Mouse (Mus musculus) C2C12 (cell line): Measurements from ENCODE around the gene Gm10271.

Experiments
- CTCF ChIP-seq: IDR thresholded peaks from one replicate; pipeline ENCODE4 v1.5.1; 2011; ENCODE audit not compliant: control insufficient read depth, insufficient read depth, insufficient read length
- MAX ChIP-seq: IDR thresholded peaks from one replicate; pipeline ENCODE4 v1.6.1; 2011; ENCODE audit warnings: mild to moderate bottlenecking, control low read depth
- MYOD1 ChIP-seq: IDR thresholded peaks from one replicate; pipeline ENCODE4 v1.6.1; 2011; ENCODE audit warnings: low read depth; ENCODE audit not compliant: control insufficient read depth, insufficient read length

- TF ChIP-seq CTCF (no peak), MAX (no peak), MYOD1 (no peak)
Observed at GRCm38 (mm10) chr10:116944940-116945339, 27.5 kb downstream of the Gm10271 start.
